Mouse (Mus musculus) Muller cell, postnatal 12 days (primary cell): Measurements from ENCODE around the gene Psmd9.

Experiments used
- DNase-seq: peaks from one replicate; pipeline ENCODE4 v3.0.0-alpha.2; 2015; ENCODE audit errors: inconsistent ontology term

Psmd9 gene

DNA sequence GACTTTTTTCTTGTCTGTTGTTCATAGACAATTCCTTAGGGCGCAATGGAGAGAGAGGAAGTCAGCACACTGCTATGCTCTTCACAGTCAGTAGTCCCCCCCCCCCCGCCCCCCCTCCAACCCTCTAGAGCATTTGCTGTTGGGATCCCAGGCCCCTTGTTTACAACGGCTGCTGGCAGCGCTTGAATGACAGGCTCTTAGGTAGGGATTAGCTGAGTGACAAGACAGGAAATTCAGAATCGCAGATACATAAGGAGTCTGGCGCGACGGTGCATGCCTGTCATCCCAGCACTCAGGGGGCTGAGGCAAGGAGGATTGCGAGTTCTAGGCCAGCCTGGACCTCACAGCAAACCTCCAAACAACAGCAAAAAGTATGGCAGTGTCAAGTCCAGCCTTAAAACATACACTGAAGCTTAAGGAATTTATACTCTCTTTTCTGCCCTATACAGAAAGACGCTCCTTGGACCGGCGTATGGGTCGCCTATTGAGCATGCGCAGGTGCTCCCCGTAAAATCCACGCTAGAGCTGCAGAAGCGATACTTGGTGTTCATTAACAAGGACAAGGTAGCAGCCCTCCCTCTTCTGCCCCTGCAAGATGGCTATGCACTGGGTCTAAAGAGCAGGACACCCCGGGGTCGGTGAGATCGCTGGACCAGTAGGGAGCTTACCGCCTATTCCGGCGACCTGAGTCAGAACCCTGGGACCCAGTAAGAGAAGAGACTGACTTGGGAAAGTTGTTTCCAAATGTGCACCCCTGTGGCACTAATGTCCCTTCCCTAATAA is 128.0 kb downstream of the Psmd9 start:
- DNase-seq: no peak

DNA sequence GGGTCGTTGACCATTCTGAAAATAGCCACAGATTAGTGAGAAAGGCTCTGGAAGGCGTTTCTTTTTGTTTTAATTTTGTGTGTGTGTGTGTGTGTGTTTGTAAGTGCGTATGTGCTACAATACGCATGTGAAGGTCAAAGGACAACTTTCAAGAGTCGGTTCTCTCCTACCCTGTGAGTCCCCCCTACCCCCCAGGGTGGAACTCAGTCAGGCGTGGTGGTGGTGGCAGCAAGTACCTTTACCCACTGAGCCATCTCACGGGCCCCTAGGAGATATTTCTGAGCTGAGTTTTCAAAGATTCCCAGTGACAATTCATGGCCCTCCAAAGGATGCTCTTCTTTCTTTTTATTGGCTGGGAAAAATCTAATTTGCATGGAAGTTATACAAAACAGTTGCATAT is 128.6 kb downstream of the Psmd9 start:
- DNase-seq: no peak

DNA sequence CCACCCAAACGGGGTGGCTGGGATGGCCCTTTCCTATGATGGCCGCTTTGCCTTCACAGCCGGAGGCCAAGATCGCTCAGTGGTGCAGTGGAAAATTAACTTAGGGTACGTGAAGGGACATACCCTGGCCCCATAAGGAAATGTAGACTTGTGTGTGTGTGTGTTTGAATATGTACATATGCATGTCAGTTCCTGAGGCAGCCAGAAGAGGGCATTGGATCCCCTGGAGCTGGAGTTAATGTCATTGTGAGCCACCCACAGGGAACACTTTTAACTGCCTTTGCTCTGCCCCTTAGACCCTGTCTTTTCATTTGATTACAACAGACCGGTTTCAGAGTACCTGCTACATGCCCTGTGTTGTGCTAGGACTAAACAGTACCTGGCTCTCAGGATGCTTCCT is 129.3 kb downstream of the Psmd9 start:
- no peak for DNase-seq
